Mouse (Mus musculus) ES-E14 (cell line): ENCODE measurements around the gene Fbln1. TPM values are rescaled to one million over a fixed set of nuclear protein-coding genes. Genes with fewer than 3 reads are reported as not detected.

ENCODE experiments used
- DNase-seq: peaks from one replicate; pipeline ENCODE4 v3.0.0-alpha.2; 2013; ENCODE audit warnings: low read depth, low spot score
- H3K27ac ChIP-seq: 2 replicates; pipeline ENCODE4 v1.5.1; 2012; ENCODE audit warnings: low read depth, mild to moderate bottlenecking, low read length, moderate library complexity, mixed read lengths; ENCODE audit not compliant: poor library complexity, insufficient read depth, severe bottlenecking
- H3K36me3 ChIP-seq: 2 replicates; pipeline ENCODE4 v1.6.1; 2012; ENCODE audit warnings: mild to moderate bottlenecking, low read length, moderate library complexity, mixed read lengths; ENCODE audit not compliant: control insufficient read depth, poor library complexity, insufficient read depth, severe bottlenecking
- H3K4me1 ChIP-seq, 2 experiments: fragments of 150-350 bp in 1 of 2; sonication (generic) in 1 of 2; 2 replicates each; pipeline ENCODE4 v1.6.1; 2012; ENCODE audit warnings: low read length in 2 of 2, mild to moderate bottlenecking in 1 of 2, mixed read lengths in 1 of 2; ENCODE audit not compliant: control insufficient read depth in 2 of 2, insufficient read depth in 2 of 2, poor library complexity in 1 of 2
- H3K4me3 ChIP-seq, 2 experiments: fragments of 150-350 bp in 1 of 2; sonication (generic) in 1 of 2; 2 replicates each; pipeline ENCODE4 v1.5.1; 2012; ENCODE audit warnings: low read length in 2 of 2, low read depth in 1 of 2, mild to moderate bottlenecking in 1 of 2, mixed read lengths in 1 of 2; ENCODE audit not compliant: insufficient read depth in 1 of 2, poor library complexity in 1 of 2, severe bottlenecking in 1 of 2
- H3K9ac ChIP-seq: 2 replicates; pipeline ENCODE4 v1.6.1; 2012; ENCODE audit warnings: low read depth, mild to moderate bottlenecking, low read length, mixed read lengths; ENCODE audit not compliant: poor library complexity, insufficient read depth, severe bottlenecking
- H3K9me3 ChIP-seq: fragments of 150-350 bp; sonication (generic); 2 replicates; pipeline ENCODE4 v1.6.1; 2012; ENCODE audit warnings: low read depth, mild to moderate bottlenecking, low read length; ENCODE audit not compliant: control insufficient read depth, insufficient read depth
- CHD2 ChIP-seq: IDR thresholded peaks from 2 replicates; pipeline ENCODE4 v1.6.1; 2014; ENCODE audit warnings: mild to moderate bottlenecking, low read depth, low read length, inconsistent platforms
- HCFC1 ChIP-seq: IDR thresholded peaks from 2 replicates; pipeline ENCODE4 v1.6.1; 2012; ENCODE audit warnings: low read length, inconsistent platforms, borderline replicate concordance; ENCODE audit not compliant: insufficient read depth
- MAFK ChIP-seq: IDR thresholded peaks from 2 replicates; pipeline ENCODE4 v1.6.1; 2014; ENCODE audit warnings: mild to moderate bottlenecking, low read depth, low read length, inconsistent platforms; ENCODE audit not compliant: insufficient read depth
- ZC3H11A ChIP-seq: IDR thresholded peaks from 2 replicates; pipeline ENCODE4 v1.6.1; 2012; ENCODE audit warnings: low read depth, mild to moderate bottlenecking, inconsistent platforms, low read length, borderline replicate concordance
- ZNF384 ChIP-seq: IDR thresholded peaks from 2 replicates; pipeline ENCODE4 v1.6.1; 2012; ENCODE audit warnings: low read depth, low read length, inconsistent platforms
- in situ Hi-C, 2 experiments: fragments of 600-800 bp; cut with MboI; formaldehyde crosslinking; loops; one replicate each; pipeline ENCODE4 v1.15.1; 2025; ENCODE audit warnings: low sequenced_read_pairs in 2 of 2, inconsistent platforms in 1 of 2; ENCODE audit not compliant: unreplicated experiment in 2 of 2
- total RNA-seq: library from RNA; depleted of rRNA; stranded (reverse); fragments of 300-350 nt; gene quantifications from 2 replicates; pipeline ENCODE4 v1.2.3, GENCODE M21; 2012

The Fbln1 gene
- total RNA-seq, 1 experiment: 99.6 TPM

DNA sequence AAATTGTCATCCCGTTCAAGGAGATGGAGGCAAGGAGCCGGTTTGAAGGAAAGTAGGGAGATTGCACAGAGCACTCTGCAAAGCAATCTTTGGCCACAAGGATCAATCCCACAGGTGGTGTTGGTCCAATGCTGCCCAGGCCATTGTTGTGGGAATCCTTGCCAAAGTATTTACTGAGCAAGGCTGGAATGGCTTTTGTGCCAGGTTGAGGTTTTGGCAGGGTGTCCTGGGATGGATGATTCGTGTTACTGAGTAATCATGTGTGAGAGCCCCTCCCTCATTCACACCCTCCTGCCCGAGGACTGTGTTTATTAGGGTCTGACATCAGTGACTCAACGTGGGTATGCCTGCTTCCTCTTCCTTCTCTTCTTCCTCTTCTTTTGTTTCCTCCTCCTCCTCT lies 3.0 kb upstream of the Fbln1 start:
- H3K9me3 ChIP-seq: no peaks in the 10 kb centered on the region
- no peak overlapping the region for H3K9ac ChIP-seq
- in situ Hi-C loops: no loop called here
- H3K36me3 ChIP-seq: no peaks in the 10 kb centered on the region
- peaks cover 4 to 13% of the 10 kb centered on the region in 2 experiments; a peak in 2 of 4 replicates for H3K4me1 ChIP-seq
- H3K27ac ChIP-seq: no peak overlapping the region
- no peak for DNase-seq
- H3K4me3 ChIP-seq: no peak overlapping the region
- TF ChIP-seq MAFK: no peak
- no peak for TF ChIP-seq CHD2

DNA sequence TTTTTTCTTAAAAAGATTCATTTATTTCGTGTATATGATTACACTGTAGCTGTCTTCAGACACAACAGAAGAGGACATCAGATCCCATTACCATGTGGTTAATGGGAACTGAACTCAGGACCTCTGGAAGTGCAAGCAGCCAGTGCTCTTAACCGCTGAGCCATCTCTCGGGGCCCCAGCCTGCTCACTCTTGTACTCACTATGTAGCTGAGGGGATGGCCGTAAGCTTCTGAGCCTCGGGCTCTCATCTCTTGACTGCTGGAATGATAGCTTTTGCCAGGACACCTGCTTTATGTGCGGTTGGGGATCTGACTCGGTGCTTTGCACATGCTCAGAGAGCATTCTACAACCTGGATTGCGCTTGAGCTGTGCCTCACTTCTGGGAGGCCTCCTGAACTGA lies 1.4 kb upstream of the Fbln1 start:
- no peak for DNase-seq
- TF ChIP-seq ZNF384: no peak
- TF ChIP-seq CHD2: no peak
- TF ChIP-seq MAFK: no peak
- no peak for TF ChIP-seq HCFC1
- no peak for TF ChIP-seq ZC3H11A
- no peaks in the 10 kb centered on the region for H3K9me3 ChIP-seq
- H3K9ac ChIP-seq: no peak overlapping the region
- H3K4me3 ChIP-seq: no peak overlapping the region
- H3K36me3 ChIP-seq: no peaks in the 10 kb centered on the region
- H3K4me1 ChIP-seq: peaks cover 4 to 18% of the 10 kb centered on the region in 2 experiments; a peak in 2 of 4 replicates
- in situ Hi-C loops: no loop called here
- H3K27ac ChIP-seq: no peak overlapping the region

DNA sequence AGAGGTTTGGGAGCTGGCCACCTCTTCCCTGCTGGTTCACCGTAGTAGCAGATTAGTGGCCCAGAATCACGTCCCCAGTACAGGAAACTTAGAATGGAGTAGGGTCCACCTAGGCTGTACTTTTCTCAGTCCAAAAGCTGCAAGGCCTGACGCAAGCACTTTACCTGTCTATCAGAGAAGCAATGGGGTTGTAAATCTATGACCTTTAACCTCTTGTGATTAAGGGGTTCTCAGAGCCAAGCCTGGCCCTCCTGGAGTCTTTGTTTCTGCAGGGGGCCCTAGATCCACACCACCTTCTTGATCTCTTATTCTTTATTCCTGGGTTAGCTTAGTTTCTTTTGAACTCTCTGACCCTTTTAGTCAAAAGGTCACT lies 940 bp downstream of the Fbln1 start:
- TF ChIP-seq CHD2 (no peak), MAFK (no peak), ZNF384 (no peak), HCFC1 (no peak), ZC3H11A (no peak)
- Histone ChIP-seq H3K9me3 (no peaks in the 10 kb centered on the region), H3K36me3 (no peaks in the 10 kb centered on the region), H3K4me1 (peaks cover 7 to 31% of the 10 kb centered on the region in 2 experiments; a peak in 3 of 4 replicates), H3K4me3 (peak overlapping the region; percentile 75 to 84), H3K27ac (no peak overlapping the region), H3K9ac (peak overlapping the region; percentile 86)
- no peak for DNase-seq
- in situ Hi-C loops: no loop called here

DNA sequence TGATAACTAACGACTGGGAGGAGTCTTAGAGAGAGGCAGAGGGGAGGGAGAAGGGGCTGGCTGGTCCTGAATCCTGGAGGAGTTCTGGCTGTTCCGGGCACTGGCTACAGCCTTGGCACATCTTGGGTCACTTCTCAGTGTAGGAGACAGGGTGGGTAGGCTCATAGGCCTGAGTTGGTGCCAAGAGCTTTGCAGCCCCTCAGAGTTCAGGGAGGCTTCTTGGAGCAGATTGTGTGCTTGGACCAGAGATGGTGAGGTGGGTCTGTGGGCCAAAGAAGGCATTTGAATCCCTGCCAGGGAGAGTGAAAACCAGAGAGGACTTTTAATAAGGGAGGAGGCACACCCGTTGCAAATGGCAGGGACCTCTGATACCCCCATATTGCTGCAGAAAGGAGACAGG lies 1.3 kb downstream of the Fbln1 start:
- in situ Hi-C loops: no loop called here
- no peaks in the 10 kb centered on the region for H3K9me3 ChIP-seq
- peak overlapping the region; percentile 75 to 84 for H3K4me3 ChIP-seq
- peaks cover 9 to 34% of the 10 kb centered on the region in 2 experiments; a peak in 3 of 4 replicates for H3K4me1 ChIP-seq
- no peak for DNase-seq
- TF ChIP-seq HCFC1 (no peak), ZNF384 (no peak), CHD2 (no peak), MAFK (no peak), ZC3H11A (no peak)
- H3K27ac ChIP-seq: no peak overlapping the region; the same call in 1 of the 2 replicates
- 0 out of 2 replicates have a peak overlapping the region, but pooled peaks have one; percentile 3 for H3K9ac ChIP-seq
- H3K36me3 ChIP-seq: no peaks in the 10 kb centered on the region

DNA sequence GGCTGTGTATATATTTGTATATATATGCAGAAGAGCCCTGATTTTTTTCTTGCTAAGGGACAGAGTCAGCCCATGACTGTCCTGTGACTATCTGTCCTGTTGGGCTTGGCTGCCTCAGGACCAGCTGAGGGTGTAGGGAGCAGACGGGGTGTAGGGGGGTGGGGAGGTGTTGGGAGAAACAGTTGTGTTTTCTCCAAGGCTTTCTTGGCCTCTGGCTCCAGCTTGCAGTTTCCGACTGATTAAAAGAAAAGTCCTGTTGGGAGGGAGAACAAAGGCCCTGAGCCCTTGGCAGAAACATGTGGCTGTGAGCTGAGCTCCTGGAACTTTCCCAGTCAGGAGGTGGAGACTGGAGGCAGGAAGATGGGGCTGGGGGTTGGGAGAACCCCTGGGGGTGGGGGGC lies 2.0 kb downstream of the Fbln1 start:
- DNase-seq: no peak
- peak overlapping the region; percentile 7; the same call in 1 of the 2 replicates for H3K27ac ChIP-seq
- H3K4me3 ChIP-seq: peak overlapping the region in 1 of 2 experiments; percentile 17; a peak in 1 of 4 replicates
- peaks cover 9 to 34% of the 10 kb centered on the region in 2 experiments; a peak in 3 of 4 replicates for H3K4me1 ChIP-seq
- no peak for TF ChIP-seq CHD2
- no peak for TF ChIP-seq ZC3H11A
- TF ChIP-seq MAFK: no peak
- no peak for TF ChIP-seq ZNF384
- TF ChIP-seq HCFC1: no peak
- in situ Hi-C loops: no loop called here
- no peaks in the 10 kb centered on the region for H3K9me3 ChIP-seq
- no peaks in the 10 kb centered on the region for H3K36me3 ChIP-seq
- peak overlapping the region; percentile 19; the same call in 1 of the 2 replicates for H3K9ac ChIP-seq
